Mouse (Mus musculus) gastrocnemius, postnatal 10 days (tissue): ENCODE results near the gene Ckap2l. TPM values are rescaled to one million over a fixed set of nuclear protein-coding genes. Genes with fewer than 3 reads are reported as not detected.

Source experiments
- DNase-seq: peaks from one replicate; pipeline ENCODE4 v3.0.0; 2021; ENCODE audit warnings: mixed read lengths
- total RNA-seq, 2 experiments: library from RNA; stranded (reverse); gene quantifications; 2 replicates each; pipeline ENCODE4 v1.2.3; 2021

Ckap2l gene
- total RNA-seq, 2 experiments from 2014 or later: 6.5 to 8.2 TPM

- DNase-seq: no peak
Measured at GRCm38 (mm10) chr2:129233803-129234477, 63.1 kb downstream of the Ckap2l start.

- DNase-seq: no peak
Measured at GRCm38 (mm10) chr2:129233218-129233617, 63.8 kb downstream of the Ckap2l start.

GRCm38 (mm10) chr2:129232484-129232883 lies 64.5 kb downstream of the Ckap2l start:
- no peak for DNase-seq

- no peak for DNase-seq
Measured at GRCm38 (mm10) chr2:129232023-129232422, 65.0 kb downstream of the Ckap2l start.

GRCm38 (mm10) chr2:129229316-129229715 lies 67.7 kb downstream of the Ckap2l start:
- no peak for DNase-seq

- no peak for DNase-seq
Measured at GRCm38 (mm10) chr2:129228571-129228970, 68.4 kb downstream of the Ckap2l start.

- no peak for DNase-seq
Measured at GRCm38 (mm10) chr2:129227709-129228108, 69.3 kb downstream of the Ckap2l start.

GRCm38 (mm10) chr2:129227011-129227529 lies 69.9 kb downstream of the Ckap2l start:
- DNase-seq: no peak

- DNase-seq: no peak
Measured at GRCm38 (mm10) chr2:129226296-129226851, 70.6 kb downstream of the Ckap2l start.

- DNase-seq: no peak
Measured at GRCm38 (mm10) chr2:129225251-129225819, 71.7 kb downstream of the Ckap2l start.

- DNase-seq: no peak
Measured at GRCm38 (mm10) chr2:129224178-129224577, 72.8 kb downstream of the Ckap2l start.

GRCm38 (mm10) chr2:129221097-129221632 lies 75.8 kb downstream of the Ckap2l start:
- no peak for DNase-seq

- DNase-seq: no peak
Measured at GRCm38 (mm10) chr2:129218537-129219105, 78.4 kb downstream of the Ckap2l start.

Other genes with a start within 250 kb of the Ckap2l start
- gene Vinac1, start 249.0 kb downstream of the Ckap2l start, total RNA-seq: under 1 TPM in 1 of 2 experiments, not detected in 1; 0.07 TPM
- gene Ttl, start 231.3 kb downstream of the Ckap2l start, total RNA-seq: 10 to 100 TPM in 1 of 2 experiments, 1 to 10 TPM in 1; 8.9 to 11.2 TPM
- 10 to 100 TPM; 10.4 to 15.1 TPM for gene Polr1b, start 196.2 kb downstream of the Ckap2l start, total RNA-seq
- gene Chchd5, start 167.5 kb downstream of the Ckap2l start, total RNA-seq: 10 to 100 TPM in 1 of 2 experiments, 1 to 10 TPM in 1; 9.1 to 10.2 TPM
- gene Slc20a1, start 98.4 kb downstream of the Ckap2l start, total RNA-seq: 10 to 100 TPM in 1 of 2 experiments, 1 to 10 TPM in 1; 6.9 to 13.4 TPM
- not detected for gene Il1a, start 12.8 kb upstream of the Ckap2l start, total RNA-seq
- gene Il1b, start 73.9 kb upstream of the Ckap2l start, total RNA-seq: under 1 TPM; 0.28 to 0.84 TPM
- under 1 TPM in 1 of 2 experiments, not detected in 1; 0.12 TPM for gene F830045P16Rik, start 239.4 kb upstream of the Ckap2l start, total RNA-seq